Mouse (Mus musculus): ENCODE measurements at regions not wholly inside any gene's neighbourhood (a gene's known extent, or its start where the extent isn't known, plus 50 kb on each side); places are given as distances from the start of the nearest gene placed in this dataset.

GRCm38 (mm10) chr11:89247991-89248390 is 54.1 kb downstream of the Nog start:
- DNase-seq (ENCODE audit: extremely low spot score, low spot score): no peak

GRCm38 (mm10) chr11:89243370-89243769 is 58.8 kb downstream of the Nog start:
- DNase-seq (ENCODE audit: extremely low spot score, low spot score): peak; percentile 38

DNA sequence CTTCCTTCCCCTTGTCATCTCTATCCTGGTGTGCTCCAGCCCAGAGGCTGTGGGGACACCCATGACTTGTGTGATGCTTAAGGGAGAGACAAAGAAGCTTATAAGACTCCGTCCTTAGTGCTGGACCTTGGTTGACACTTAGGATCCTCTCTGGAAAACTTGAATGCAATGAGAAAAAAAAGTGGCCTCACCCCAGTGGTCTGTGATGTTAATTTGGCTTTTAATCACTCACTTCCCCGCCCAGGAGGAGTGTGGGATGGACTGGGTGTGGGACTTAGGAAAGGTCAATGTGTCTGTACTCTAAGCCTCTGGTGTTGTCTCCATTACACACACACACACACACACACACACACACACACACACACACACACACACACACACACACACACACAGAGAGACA is 60.0 kb downstream of the Nog start:
- no peak for DNase-seq (ENCODE audit: extremely low spot score, low spot score)

DNA sequence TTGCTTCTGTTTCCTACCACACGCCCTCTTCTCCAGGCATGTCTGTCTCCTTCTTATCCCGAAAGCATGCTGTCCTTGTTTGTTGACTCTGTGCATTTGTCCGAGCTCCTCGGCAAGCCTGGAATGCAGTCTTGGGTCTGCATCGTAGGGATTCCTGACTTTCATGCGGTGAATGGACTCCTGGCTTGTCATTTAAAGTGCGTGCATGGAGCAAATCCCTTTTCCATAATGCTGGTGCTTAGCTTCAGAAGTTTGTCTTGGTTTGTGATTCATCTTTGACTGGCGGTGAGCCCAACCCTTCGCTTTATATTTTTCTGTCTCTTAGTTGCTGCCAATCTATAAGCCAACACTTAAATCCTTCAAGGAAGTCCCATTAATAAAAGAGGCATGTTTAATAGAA is 62.2 kb downstream of the Nog start:
- no peak for DNase-seq (ENCODE audit: extremely low spot score, low spot score)

GRCm38 (mm10) chr11:89236904-89237303 is 65.2 kb downstream of the Nog start:
- DNase-seq (ENCODE audit: extremely low spot score, low spot score): no peak

DNA sequence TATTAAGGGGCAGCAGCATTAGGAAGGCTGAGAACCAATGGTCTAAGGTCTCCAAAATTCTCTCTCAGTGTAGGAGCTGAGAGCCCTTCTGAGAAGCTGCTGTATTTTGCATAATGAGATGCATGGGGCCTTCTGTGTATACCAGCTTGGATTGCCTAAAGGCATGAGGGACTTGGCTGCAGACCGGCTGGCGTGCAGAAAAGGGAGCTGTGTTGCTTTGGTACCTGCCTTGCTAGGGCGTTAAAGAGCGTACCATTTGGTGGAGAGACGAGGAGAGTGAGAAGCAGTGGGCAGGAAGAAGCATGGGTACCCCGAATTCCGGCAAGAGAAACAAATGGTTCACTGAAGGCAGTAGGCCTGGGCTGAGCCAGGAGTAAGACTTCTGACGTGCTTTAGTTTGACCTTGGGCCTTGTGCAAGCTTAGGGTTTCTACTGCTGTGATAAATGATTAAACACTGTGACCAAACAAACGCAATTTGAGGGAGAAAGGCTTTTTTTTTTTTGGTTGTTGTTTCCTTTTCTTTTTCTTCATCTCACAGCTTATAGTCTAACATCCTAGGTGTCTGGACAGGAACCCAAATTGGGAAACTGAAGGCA is 69.2 kb downstream of the Nog start:
- DNase-seq (ENCODE audit: extremely low spot score, low spot score): no peak

GRCm38 (mm10) chr11:89229726-89230125 is 72.4 kb downstream of the Nog start:
- DNase-seq (ENCODE audit: extremely low spot score, low spot score): no peak

DNA sequence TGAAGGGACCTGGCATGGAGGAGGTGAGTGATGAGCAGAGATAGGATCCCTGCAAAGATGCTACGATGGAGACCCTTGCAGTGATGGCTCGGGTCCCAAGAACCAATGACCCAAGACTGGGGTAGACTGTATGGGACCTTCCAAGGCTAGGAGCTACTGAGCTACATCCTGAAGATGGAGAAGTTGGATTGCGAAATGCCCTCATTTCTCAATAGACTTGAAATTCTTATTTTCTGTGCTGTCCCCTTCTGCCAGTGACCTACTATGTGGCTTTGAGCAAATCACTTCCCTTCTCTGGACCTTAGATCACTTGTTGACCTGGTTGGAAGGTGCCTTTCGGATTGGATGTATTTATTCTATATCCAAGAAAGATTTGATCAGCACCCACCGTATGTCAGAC is 88.9 kb downstream of the Nog start:
- no peak for DNase-seq (ENCODE audit: extremely low spot score, low spot score)

DNA sequence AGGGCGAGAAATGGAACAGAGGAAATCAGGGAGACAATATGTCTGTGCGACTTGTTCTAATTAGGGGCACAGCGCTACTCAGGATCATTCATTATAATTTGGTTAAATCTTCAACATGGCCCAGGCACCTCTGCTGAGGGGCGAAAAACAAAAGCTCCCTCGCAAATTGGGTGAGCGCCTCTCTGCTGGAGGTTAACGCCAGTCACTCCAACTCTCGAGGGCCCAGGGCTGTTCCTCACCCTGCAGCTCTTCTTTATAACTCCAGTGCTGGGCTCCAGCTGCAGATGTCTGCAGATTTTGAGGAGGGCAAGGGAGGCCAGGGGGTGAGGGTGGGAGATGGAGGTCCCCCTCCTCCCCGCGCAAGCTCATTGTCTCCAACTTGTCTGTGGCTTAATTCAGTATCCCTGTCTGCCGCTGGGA is 92.6 kb downstream of the Nog start:
- DNase-seq (ENCODE audit: extremely low spot score, low spot score): peak; percentile 32

GRCm38 (mm10) chr11:89209072-89209471 is 93.1 kb downstream of the Nog start:
- DNase-seq (ENCODE audit: extremely low spot score, low spot score): no peak

GRCm38 (mm10) chr11:89206788-89207187 is 95.3 kb downstream of the Nog start:
- no peak for DNase-seq (ENCODE audit: extremely low spot score, low spot score)

DNA sequence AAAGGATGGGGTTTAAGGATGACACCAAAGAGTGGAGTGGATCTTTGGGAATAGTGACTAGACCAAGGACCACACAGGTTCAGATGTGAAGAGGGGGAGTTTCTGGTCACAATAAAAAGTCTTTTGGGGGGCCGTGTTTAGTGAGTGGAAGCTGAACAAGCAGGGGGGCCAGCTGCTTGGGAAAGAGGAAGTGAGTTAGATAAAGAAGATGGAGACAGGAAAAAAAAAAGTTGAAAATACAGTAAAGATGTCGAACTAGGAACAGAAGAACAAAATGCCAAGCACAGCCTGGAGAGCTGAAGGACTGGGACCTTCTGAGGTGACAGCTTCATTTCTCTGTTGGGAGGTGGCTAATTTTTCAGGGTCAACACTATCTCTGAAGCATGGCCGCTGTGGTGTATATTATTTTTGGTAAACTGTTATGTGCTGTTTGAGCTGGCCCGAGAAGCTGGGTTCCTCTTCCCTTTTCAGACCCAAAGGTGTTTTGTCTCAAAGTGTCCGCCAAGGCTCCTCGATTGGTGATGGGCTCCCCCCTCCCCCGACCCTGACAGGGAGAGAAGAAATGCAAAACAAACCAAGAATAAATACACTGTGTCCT is 97.1 kb downstream of the Nog start:
- DNase-seq (ENCODE audit: extremely low spot score, low spot score): no peak

DNA sequence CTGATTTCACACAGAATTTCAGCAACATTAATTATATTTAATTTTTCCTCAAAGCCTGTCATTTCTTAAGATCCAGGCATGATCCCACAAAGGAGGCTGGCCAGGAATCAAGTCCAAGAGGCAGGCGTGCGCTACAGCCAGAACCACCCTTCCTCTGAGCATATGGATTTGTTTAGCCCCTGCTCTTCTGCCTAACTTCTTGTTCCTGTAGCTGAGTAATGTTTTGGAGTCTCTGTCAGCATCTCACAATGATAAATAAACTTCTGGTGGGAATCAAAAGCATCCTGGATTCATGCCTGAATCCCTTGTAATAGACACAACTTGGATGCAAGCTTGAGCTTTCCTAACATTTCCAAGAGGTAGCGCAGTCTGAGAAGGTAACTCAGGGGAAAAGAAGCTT is 101.7 kb downstream of the Nog start:
- no peak for DNase-seq (ENCODE audit: extremely low spot score, low spot score)

GRCm38 (mm10) chr11:89192815-89193214 is 109.3 kb downstream of the Nog start:
- no peak for DNase-seq (ENCODE audit: extremely low spot score, low spot score)

DNA sequence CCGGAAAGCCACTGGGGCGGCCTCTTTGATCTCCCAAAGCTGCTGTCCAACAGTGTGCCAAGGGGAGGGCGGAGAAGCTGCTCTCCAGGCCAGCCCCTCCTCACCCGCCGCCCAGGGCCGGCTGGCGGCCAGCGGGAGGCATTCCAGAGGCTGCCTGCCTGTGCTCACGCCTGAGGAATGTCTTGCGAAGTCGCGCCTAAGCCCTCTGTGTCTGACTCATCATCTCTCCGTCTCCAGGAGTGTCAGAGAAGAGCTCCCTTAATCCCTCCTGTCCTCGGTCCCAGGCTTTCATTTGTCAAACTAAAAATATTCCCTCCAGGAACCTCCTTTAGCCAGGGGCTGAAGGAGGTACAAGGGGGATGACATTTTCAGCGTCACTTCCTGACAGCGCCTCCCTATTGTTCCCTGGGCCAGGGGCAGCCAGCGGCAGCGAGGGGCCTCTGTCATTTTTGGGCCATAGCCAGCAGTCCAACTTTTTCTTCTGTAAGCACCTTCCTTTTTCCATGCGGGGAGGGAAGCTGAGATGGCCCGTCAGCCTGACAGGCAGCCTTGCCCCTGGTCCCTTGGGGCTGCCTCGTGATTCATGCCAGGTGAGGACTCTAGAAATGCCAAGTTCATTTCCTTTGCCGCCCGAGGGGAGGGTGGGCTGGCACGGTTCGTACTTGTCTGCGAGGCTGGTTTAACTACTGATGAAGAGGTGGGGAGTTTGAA is 113.4 kb downstream of the Gm525 start:
- peak; percentile 69 for DNase-seq (ENCODE audit: extremely low spot score, low spot score)

DNA sequence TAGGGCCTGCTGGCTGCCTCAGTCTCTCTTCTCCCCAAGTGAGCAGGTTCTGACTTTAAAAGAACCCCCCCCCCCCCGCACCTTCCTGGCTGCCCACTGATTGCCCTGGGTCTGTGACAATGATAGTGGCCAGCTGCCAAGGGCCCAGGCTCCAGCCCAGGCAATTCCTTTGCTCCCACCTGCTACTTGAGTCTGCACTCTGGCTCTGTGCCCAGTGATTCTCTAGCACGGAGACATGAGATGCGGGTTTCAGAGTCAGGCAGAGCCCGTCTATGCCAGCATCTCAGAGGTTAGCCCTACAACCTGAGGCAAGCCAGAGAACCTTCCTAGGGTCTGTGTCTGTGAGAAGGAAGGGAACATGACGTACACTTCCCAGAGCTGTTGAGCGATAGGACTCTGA is 112.2 kb downstream of the Gm525 start:
- DNase-seq (ENCODE audit: extremely low spot score, low spot score): no peak

GRCm38 (mm10) chr11:89181471-89181870 is 107.8 kb downstream of the Gm525 start:
- DNase-seq (ENCODE audit: extremely low spot score, low spot score): no peak

DNA sequence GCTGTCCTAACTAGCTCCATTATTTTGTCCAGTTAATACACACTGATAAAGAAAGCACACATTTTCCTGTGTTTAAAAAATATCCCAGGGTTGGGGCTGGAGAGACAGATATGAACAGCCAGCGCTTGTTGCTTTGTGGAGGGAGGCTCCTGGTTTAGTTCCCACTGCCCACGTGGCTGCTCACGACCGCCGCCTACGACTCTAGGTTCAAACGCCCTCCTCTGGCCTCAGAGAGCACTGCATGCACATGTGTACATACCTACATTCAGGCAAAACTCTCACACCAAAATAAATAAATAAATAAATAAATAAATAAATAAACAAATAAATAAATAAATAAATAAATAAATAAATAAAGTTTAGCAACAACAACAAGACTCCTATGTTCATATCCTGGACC is 104.8 kb downstream of the Gm525 start:
- no peak for DNase-seq (ENCODE audit: extremely low spot score, low spot score)

DNA sequence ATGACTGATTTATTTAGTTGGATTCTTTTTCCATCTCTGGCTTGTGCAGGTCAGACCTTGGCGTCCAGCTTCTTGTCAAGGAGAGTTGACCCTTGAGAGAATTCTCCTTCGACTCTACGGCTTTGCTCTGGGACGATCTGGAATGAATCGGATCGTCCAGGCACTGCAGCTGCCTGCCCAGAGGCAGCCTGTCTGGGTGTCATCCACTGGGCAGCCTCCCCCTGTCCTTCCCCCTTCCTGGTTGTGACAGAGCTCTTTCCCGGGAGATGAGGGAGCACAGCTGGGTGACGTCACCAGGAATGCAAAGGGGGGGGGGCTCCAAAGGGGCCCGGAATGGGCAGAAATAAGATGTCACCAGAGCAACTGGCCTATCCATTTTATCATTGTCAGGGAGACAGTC is 101.9 kb downstream of the Gm525 start:
- peak; percentile 47 for DNase-seq (ENCODE audit: extremely low spot score, low spot score)

- no peak for DNase-seq (ENCODE audit: extremely low spot score, low spot score)
These were observed 101.3 kb downstream of the Gm525 start for GRCm38 (mm10) chr11:89174967-89175366.

GRCm38 (mm10) chr11:89165278-89165677 is 91.6 kb downstream of the Gm525 start:
- peak; percentile 85 for DNase-seq (ENCODE audit: extremely low spot score, low spot score)

DNA sequence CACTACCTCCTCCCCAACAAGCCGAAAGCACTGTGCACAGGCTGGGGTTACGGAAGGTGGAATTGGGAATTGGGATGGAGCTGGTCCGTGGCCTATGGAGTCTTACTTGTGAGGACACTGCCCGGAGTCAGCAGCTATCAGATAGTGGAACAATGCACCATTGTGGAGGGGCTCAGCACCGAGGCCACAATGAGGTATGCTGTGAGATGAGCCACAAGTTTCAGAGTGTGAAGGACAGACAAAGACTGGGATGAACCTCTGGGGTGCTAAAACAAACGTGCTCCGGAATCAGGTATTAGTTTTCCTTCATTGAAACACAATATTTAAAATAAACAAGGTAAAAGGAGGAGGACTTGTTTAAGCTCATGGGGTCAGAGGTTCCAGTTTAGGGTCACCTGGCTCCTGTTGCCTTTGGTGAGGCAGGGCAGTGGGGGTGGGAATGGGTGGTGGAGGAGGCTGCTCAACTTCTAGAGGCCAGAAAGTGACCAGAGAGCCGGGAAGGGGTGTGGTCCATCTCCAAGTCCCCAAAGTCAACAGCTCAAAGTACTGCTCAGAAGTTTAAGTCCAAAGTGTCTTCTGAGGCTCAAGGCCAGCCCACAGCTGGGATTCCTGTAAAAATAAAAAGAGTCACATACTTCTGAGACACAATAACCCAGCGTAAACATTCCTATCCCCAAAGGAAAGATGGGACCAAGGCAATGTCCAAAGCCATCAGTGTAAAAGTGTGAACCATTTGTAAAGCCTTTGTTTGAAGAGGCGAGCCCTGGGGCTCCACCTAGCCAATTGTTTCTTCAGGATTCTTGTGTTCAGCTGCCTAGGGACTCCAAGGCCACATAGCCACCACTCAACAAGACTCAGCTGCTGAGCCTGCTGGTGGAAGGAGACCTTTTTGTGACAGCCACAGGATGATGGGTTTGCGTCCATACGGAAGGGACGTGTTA is 80.1 kb downstream of the Gm525 start:
- no peak for DNase-seq (ENCODE audit: extremely low spot score, low spot score)
